Mouse (Mus musculus) large intestine, adult 2 months (tissue): ENCODE data around the gene Scd1. TPM values are rescaled to one million over a fixed set of nuclear protein-coding genes. Genes with fewer than 3 reads are reported as not detected.

Source experiments
- DNase-seq: peaks from one replicate; pipeline ENCODE4 v3.0.0-alpha.2; 2012; ENCODE audit warnings: low read depth, low spot score
- WGBS: fragments of 180-500 bp; shearing (Covaris S2); methylation state at CpG from one replicate; pipeline ENCODE4 v1.1.7; 2018; 5-methylcytosine and 5-hydroxymethylcytosine counted together
- polyA plus RNA-seq: library from polyadenylated mRNA; depleted of rRNA; stranded (reverse); fragments of >200 nt; gene quantifications from 2 replicates; pipeline ENCODE4 v1.2.3, GENCODE M21; 2012

The Scd1 gene
- polyA plus RNA-seq, 1 experiment = 98.0 TPM

- no peak for DNase-seq
- WGBS = 82% methylated on average over 8 of the region's 8 CpGs
Observed at GRCm38 (mm10) chr19:44400484-44401197, 7.0 kb downstream of the Scd1 start.

DNA sequence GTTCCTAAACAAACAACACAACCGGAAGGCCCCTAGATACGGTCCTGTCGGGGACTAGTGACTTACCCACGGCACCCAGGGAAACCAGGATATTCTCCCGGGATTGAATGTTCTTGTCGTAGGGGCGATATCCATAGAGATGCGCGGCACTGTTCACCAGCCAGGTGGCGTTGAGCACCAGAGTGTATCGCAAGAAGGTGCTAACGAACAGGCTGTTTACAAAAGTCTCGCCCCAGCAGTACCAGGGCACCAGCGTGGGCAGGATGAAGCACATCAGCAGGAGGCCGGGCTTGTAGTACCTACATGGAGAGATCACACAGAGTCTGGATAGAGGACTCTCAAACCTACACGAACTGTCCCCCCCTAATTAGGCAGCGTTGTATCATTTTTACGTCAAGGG lies 7.6 kb downstream of the Scd1 start:
- no peak for DNase-seq
- 78% methylated on average over 18 of the region's 18 CpGs for WGBS

- no peak for DNase-seq
- 85% methylated on average over 5 of the region's 5 CpGs for WGBS
Observed at GRCm38 (mm10) chr19:44396742-44397141, 10.9 kb downstream of the Scd1 start.

- WGBS = 75% methylated on average over 7 of the region's 7 CpGs
- DNase-seq = no peak
Observed at GRCm38 (mm10) chr19:44394972-44395371, 12.7 kb downstream of the Scd1 start.

- no peak for DNase-seq
- WGBS = 72% methylated on average over 5 of the region's 5 CpGs
Observed at GRCm38 (mm10) chr19:44393962-44394422, 13.7 kb downstream of the Scd1 start.

- 88% methylated on average over 5 of the region's 5 CpGs for WGBS
- DNase-seq = no peak
Observed at GRCm38 (mm10) chr19:44392339-44393009, 15.2 kb downstream of the Scd1 start.

GRCm38 (mm10) chr19:44391856-44392255 lies 15.8 kb downstream of the Scd1 start:
- no peak for DNase-seq
- 82% methylated on average over 4 of the region's 4 CpGs for WGBS

- peak; percentile 29 for DNase-seq
- WGBS = 11% methylated on average over 1 of the region's 1 CpGs
Observed at GRCm38 (mm10) chr19:44389507-44389906, 18.2 kb downstream of the Scd1 start.

GRCm38 (mm10) chr19:44388475-44389428 lies 18.9 kb downstream of the Scd1 start:
- under 1% methylated on average over 41 of the region's 41 CpGs for WGBS
- peak; percentile 92 for DNase-seq

GRCm38 (mm10) chr19:44387746-44388474 lies 19.8 kb downstream of the Scd1 start:
- WGBS = 24% methylated on average over 19 of the region's 19 CpGs

DNA sequence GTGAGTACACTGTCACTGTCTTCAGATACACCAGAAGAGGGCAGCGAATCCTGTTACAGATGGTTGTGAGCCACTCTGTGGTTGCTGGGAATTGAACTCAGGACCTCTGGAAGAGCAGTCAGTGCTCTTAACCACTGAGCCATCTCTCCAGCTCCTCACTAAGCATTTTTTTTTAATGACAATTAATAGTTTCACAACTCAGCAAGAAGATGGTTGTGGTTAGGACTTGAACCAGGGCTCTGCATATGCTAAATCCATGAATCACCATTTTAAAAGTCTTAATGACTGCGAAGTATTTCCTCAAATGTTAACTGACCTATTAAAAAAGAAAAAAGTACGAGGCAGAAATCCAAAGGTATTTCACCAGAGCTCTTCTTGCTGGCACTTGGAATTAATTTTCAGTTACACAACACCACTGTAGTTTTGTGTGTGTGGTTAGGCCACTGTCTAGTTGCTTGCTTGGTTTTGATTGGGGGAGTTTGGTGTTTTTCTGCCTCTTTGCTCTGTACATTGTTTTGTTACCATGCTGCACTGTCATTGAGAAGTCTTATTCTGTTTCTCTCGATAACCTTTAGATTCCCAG lies 20.5 kb downstream of the Scd1 start:
- WGBS = 83% methylated on average over 4 of the region's 4 CpGs
- DNase-seq = no peak

More at GRCm38 (mm10) chr19:44387746-44388474, 19.8 kb downstream of the Scd1 start:
- no peak for DNase-seq

GRCm38 (mm10) chr19:44385887-44386498 lies 21.7 kb downstream of the Scd1 start:
- 71% methylated on average over 6 of the region's 6 CpGs for WGBS
- no peak for DNase-seq

- no peak for DNase-seq
- WGBS = 73% methylated on average over 12 of the region's 12 CpGs
Observed at GRCm38 (mm10) chr19:44382682-44383321, 24.9 kb downstream of the Scd1 start.

DNA sequence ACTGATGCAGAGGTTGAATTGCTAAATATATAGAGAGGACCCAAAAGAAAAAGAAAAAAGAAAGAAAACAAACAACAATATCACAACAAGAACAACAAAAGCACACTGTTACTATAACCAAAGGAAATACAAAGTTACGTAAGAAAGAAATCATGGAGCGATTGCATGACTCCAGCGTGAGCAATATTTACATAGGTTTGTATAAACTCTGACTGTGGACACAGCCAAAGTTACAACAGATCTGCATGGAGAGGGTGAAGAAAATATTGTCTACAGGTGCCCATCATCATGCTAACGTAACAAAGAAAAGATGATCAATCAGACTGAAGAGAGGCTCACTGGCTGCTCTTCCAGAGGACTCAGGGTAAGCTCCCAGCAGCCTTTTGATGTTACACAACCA lies 27.6 kb downstream of the Scd1 start:
- no peak for DNase-seq
- WGBS = 45% methylated on average over 4 of the region's 4 CpGs

- no peak for DNase-seq
Observed at GRCm38 (mm10) chr19:44379090-44379489, 28.6 kb downstream of the Scd1 start.

GRCm38 (mm10) chr19:44377629-44378375 lies 29.9 kb downstream of the Scd1 start:
- 28% methylated on average over 5 of the region's 5 CpGs for WGBS
- no peak for DNase-seq

- 37% methylated on average over 3 of the region's 3 CpGs for WGBS
- DNase-seq = no peak
Observed at GRCm38 (mm10) chr19:44376511-44376951, 31.1 kb downstream of the Scd1 start.
